Mouse (Mus musculus): Measurements from ENCODE around the gene Mllt6. TPM values are rescaled to one million over a fixed set of nuclear protein-coding genes. Genes with fewer than 3 reads are reported as not detected.
A peak's percentile ranks its signal among the peaks of the same experiment; 100 is the strongest.

The Mllt6 gene
- total and polyA plus RNA-seq, 3 experiments: 17.2 to 17.6 TPM; not detected in 1

- no peak overlapping the region for H3K27ac ChIP-seq (ENCODE audit: control insufficient read depth, low read depth, low read length)
- TF ChIP-seq E2F4 (IDR thresholded peaks at IDR 0.05; ENCODE audit: borderline replicate concordance, low read depth, low read length): no peak
- no peak for TF ChIP-seq GATA1 (IDR thresholded peaks at IDR 0.05; ENCODE audit: low read depth, low read length)
- no peak for TF ChIP-seq SMC3 (IDR thresholded peaks at IDR 0.05; ENCODE audit: low read depth, low read length)
- TF ChIP-seq NELFE (IDR thresholded peaks at IDR 0.05; ENCODE audit: low read depth, low read length): no peak
- TF ChIP-seq CTCF (IDR thresholded peaks at IDR 0.05 in 2 of 3, conservative IDR thresholded peaks at IDR 0.05 in 1 of 3; ENCODE audit: control insufficient read depth in 1 of 3, insufficient read depth in 1 of 3, low read depth in 2 of 3, low read length in 3 of 3, poor library complexity in 1 of 3, severe bottlenecking in 1 of 3): no peak
- TF ChIP-seq EP300 (IDR thresholded peaks at IDR 0.05; ENCODE audit: low read depth in 1 of 2, low read length in 2 of 2): no peak
- no peak for TF ChIP-seq MAFK (IDR thresholded peaks at IDR 0.05; ENCODE audit: borderline replicate concordance, low read depth, low read length)
- no peak overlapping the region for H3K9ac ChIP-seq (ENCODE audit: control insufficient read depth, low read depth, low read length, poor library complexity, severe bottlenecking)
- H3K36me3 ChIP-seq (ENCODE audit: control insufficient read depth in 1 of 2, insufficient read depth in 2 of 2, low read length in 2 of 2): peaks cover 2% of the 10 kb centered on the region in 2 experiments; a peak in 2 of 4 replicates
- no peaks in the 10 kb centered on the region for H3K9me3 ChIP-seq (replicated peaks; ENCODE audit: insufficient read depth, low read length)
- H3K27me3 ChIP-seq (ENCODE audit: control insufficient read depth in 1 of 2, insufficient read depth in 2 of 2, low read length in 2 of 2): no peaks in the 10 kb centered on the region
- no peak overlapping the region for H3K4me3 ChIP-seq (ENCODE audit: control insufficient read depth in 1 of 2, insufficient read depth in 1 of 2, low read depth in 2 of 2, low read length in 2 of 2)
- no peaks in the 10 kb centered on the region for H3K79me2 ChIP-seq (ENCODE audit: control insufficient read depth, insufficient read depth, low read length, poor library complexity)
- no peak for DNase-seq (ENCODE audit: low read depth, low spot score)
- peaks cover 0 to 12% of the 10 kb centered on the region in 2 experiments; a peak in 2 of 4 replicates for H3K4me1 ChIP-seq (ENCODE audit: control insufficient read depth in 1 of 2, insufficient read depth in 2 of 2, low read length in 2 of 2)
Observed at GRCm38 (mm10) chr11:97680430-97680829, 17.2 kb downstream of the Mllt6 start.

DNA sequence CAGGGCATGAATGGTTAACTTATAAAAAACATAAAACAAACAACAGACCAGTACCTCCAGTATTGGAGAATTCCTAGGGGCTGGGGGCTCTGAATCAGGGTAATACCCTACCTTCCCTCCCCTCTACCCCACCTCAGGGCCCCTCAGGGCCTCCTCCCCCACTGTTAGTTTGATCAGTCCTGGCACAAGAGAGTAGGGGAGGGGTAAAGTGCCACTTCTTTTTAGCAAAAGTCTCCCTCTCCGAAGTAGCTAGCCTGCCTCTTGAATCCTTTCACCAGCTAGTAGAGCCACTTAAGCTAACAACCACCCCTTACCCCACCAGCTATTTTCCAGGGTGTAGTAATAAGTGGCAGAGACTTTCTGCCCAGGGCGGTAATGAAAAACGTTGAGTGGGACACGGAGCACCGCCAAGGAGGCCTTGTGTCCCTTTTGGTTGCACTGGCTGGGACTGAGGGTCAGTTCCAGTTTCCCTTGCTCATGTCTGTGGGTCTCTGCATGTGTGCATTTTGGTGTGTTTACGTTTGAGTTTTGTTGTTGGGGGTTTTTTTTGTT is 19.4 kb downstream of the Mllt6 start:
- Histone ChIP-seq H3K27me3 (ENCODE audit: control insufficient read depth in 1 of 2, insufficient read depth in 2 of 2, low read length in 2 of 2) (no peaks in the 10 kb centered on the region), H3K27ac (ENCODE audit: control insufficient read depth, low read depth, low read length) (no peak overlapping the region), H3K4me1 (ENCODE audit: control insufficient read depth in 1 of 2, insufficient read depth in 2 of 2, low read length in 2 of 2) (peaks cover 0 to 18% of the 10 kb centered on the region in 2 experiments; a peak in 2 of 4 replicates), H3K36me3 (ENCODE audit: control insufficient read depth in 1 of 2, insufficient read depth in 2 of 2, low read length in 2 of 2) (peaks cover 0 to 2% of the 10 kb centered on the region in 2 experiments; a peak in 1 of 4 replicates), H3K4me3 (ENCODE audit: control insufficient read depth in 1 of 2, insufficient read depth in 1 of 2, low read depth in 2 of 2, low read length in 2 of 2) (no peak overlapping the region), H3K9me3 (replicated peaks; ENCODE audit: insufficient read depth, low read length) (no peaks in the 10 kb centered on the region), H3K79me2 (ENCODE audit: control insufficient read depth, insufficient read depth, low read length, poor library complexity) (no peaks in the 10 kb centered on the region), H3K9ac (ENCODE audit: control insufficient read depth, low read depth, low read length, poor library complexity, severe bottlenecking) (no peak overlapping the region)
- DNase-seq (ENCODE audit: low read depth, low spot score): no peak
- TF ChIP-seq E2F4 (IDR thresholded peaks at IDR 0.05; ENCODE audit: borderline replicate concordance, low read depth, low read length) (no peak), JUND (IDR thresholded peaks at IDR 0.05; ENCODE audit: low read depth, low read length) (no peak), ZMIZ1 (IDR thresholded peaks at IDR 0.05; ENCODE audit: low read depth, low read length) (no peak), ZNF384 (IDR thresholded peaks at IDR 0.05; ENCODE audit: low read depth, low read length) (no peak), CTCF (IDR thresholded peaks at IDR 0.05 in 2 of 3, conservative IDR thresholded peaks at IDR 0.05 in 1 of 3; ENCODE audit: control insufficient read depth in 1 of 3, insufficient read depth in 1 of 3, low read depth in 2 of 3, low read length in 3 of 3, poor library complexity in 1 of 3, severe bottlenecking in 1 of 3) (no peak), MAZ (IDR thresholded peaks at IDR 0.05; ENCODE audit: low read depth, low read length) (no peak)

DNA sequence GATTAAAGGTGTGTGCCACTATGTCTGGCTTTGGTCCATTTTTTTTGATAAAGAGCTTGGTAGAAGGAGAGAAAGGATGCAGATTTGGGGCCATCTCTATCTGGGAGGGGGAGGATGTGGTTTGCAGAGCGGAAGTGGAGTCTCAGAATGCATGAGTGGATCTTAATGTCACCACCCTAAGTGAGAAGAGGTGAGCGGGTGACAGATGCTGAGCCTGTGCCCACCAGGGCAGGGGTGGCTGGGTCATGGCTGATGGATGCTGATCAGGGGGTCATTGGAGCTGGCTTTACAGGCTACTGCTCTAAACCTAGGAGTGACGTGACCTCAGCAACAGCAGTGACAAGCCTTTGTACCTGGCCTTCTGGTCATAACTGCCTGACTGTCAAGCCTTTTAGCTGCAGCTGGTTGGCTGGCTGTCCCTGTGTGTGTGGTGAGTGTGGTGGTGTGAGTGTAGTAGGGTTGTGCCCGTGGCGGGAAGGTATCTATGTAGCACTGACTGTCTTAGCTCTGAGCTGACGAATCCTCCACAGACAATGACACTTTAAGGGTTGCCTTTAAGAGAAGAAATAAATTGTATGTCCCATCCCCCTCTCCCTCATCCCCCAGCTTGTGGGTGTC is 21.0 kb downstream of the Mllt6 start:
- no peak overlapping the region for H3K9ac ChIP-seq (ENCODE audit: control insufficient read depth, low read depth, low read length, poor library complexity, severe bottlenecking)
- no peaks in the 10 kb centered on the region for H3K27me3 ChIP-seq (ENCODE audit: control insufficient read depth in 1 of 2, insufficient read depth in 2 of 2, low read length in 2 of 2)
- H3K79me2 ChIP-seq (ENCODE audit: control insufficient read depth, insufficient read depth, low read length, poor library complexity): no peaks in the 10 kb centered on the region
- DNase-seq (ENCODE audit: low read depth, low spot score): peak; percentile 67
- no peak overlapping the region for H3K27ac ChIP-seq (ENCODE audit: control insufficient read depth, low read depth, low read length)
- no peaks in the 10 kb centered on the region for H3K9me3 ChIP-seq (replicated peaks; ENCODE audit: insufficient read depth, low read length)
- peaks cover 0 to 2% of the 10 kb centered on the region in 2 experiments; a peak in 1 of 4 replicates for H3K36me3 ChIP-seq (ENCODE audit: control insufficient read depth in 1 of 2, insufficient read depth in 2 of 2, low read length in 2 of 2)
- H3K4me1 ChIP-seq (ENCODE audit: control insufficient read depth in 1 of 2, insufficient read depth in 2 of 2, low read length in 2 of 2): peaks cover 0 to 18% of the 10 kb centered on the region in 2 experiments; a peak in 2 of 4 replicates
- H3K4me3 ChIP-seq (ENCODE audit: control insufficient read depth in 1 of 2, insufficient read depth in 1 of 2, low read depth in 2 of 2, low read length in 2 of 2): no peak overlapping the region
- TF ChIP-seq POLR2A (IDR thresholded peaks at IDR 0.05; ENCODE audit: control insufficient read depth in 1 of 2, insufficient read depth in 1 of 2, low read depth in 1 of 2, low read length in 2 of 2, poor library complexity in 1 of 2) (no peak), MAZ (IDR thresholded peaks at IDR 0.05; ENCODE audit: low read depth, low read length) (0 out of 2 replicates have a peak, but pooled peaks have one; percentile 56), POLR2AphosphoS2 (IDR thresholded peaks at IDR 0.05; ENCODE audit: low read length) (no peak), MYC (IDR thresholded peaks at IDR 0.05; ENCODE audit: low read depth, low read length) (no peak), EP300 (IDR thresholded peaks at IDR 0.05; ENCODE audit: low read depth in 1 of 2, low read length in 2 of 2) (peak in 1 of 2 experiments; percentile 39; a peak in 1 of 4 replicates), HCFC1 (IDR thresholded peaks at IDR 0.05; ENCODE audit: low read depth, low read length) (no peak), TAL1 (IDR thresholded peaks at IDR 0.05; ENCODE audit: low read length) (no peak), ZMIZ1 (IDR thresholded peaks at IDR 0.05; ENCODE audit: low read depth, low read length) (no peak), SIN3A (IDR thresholded peaks at IDR 0.05; ENCODE audit: low read length) (no peak), NELFE (IDR thresholded peaks at IDR 0.05; ENCODE audit: low read depth, low read length) (no peak), POLR2AphosphoS5 (IDR thresholded peaks at IDR 0.05; ENCODE audit: borderline replicate concordance, low read depth, low read length) (no peak), E2F4 (IDR thresholded peaks at IDR 0.05; ENCODE audit: borderline replicate concordance, low read depth, low read length) (no peak), ELF1 (IDR thresholded peaks at IDR 0.05; ENCODE audit: low read depth, low read length) (0 out of 2 replicates have a peak, but pooled peaks have one; percentile 17), JUND (IDR thresholded peaks at IDR 0.05; ENCODE audit: low read depth, low read length) (no peak), ZKSCAN1 (IDR thresholded peaks at IDR 0.05; ENCODE audit: low read depth, low read length) (no peak), SMC3 (IDR thresholded peaks at IDR 0.05; ENCODE audit: low read depth, low read length) (no peak), GATA1 (IDR thresholded peaks at IDR 0.05; ENCODE audit: low read depth, low read length) (0 out of 2 replicates have a peak, but pooled peaks have one; percentile 20), TCF12 (IDR thresholded peaks at IDR 0.05; ENCODE audit: low read depth, low read length) (no peak), MXI1 (IDR thresholded peaks at IDR 0.05; ENCODE audit: low read depth, low read length) (no peak), MAFK (IDR thresholded peaks at IDR 0.05; ENCODE audit: borderline replicate concordance, low read depth, low read length) (no peak)

All from MEL (cell line).